Mouse (Mus musculus) liver, embryonic 11.5 days (tissue): ENCODE data around the gene Bloc1s4. TPM values are rescaled to one million over a fixed set of nuclear protein-coding genes. Genes with fewer than 3 reads are reported as not detected.
A peak's percentile ranks its signal among the peaks of the same experiment; 100 is the strongest.

Experiments used
- ATAC-seq: fragments of 200-750 bp; cut with Nextera tagmentation; replicated peaks from 2 replicates; pipeline ENCODE4 v1.8.0; 2017; ENCODE audit warnings: moderate number of reproducible peaks, mild to moderate bottlenecking, moderate TSS enrichment, moderate library complexity; ENCODE audit not compliant: low FRiP score
- DNase-seq: peaks from one replicate; pipeline ENCODE4 v3.0.0-alpha.2; 2017; ENCODE audit warnings: low spot score
- H3K27ac ChIP-seq: fragments of 300-500 bp; sonication (generic); 2 replicates; pipeline ENCODE4 v1.5.1; 2014; ENCODE audit warnings: mild to moderate bottlenecking, low read depth, low read length, control low read depth
- H3K27me3 ChIP-seq: fragments of 300-500 bp; sonication (generic); replicated peaks from 2 replicates; pipeline ENCODE4 v1.6.1; 2014; ENCODE audit warnings: low read length, mixed read lengths; ENCODE audit not compliant: control insufficient read depth, insufficient read depth
- H3K36me3 ChIP-seq: fragments of 300-500 bp; sonication (generic); 2 replicates; pipeline ENCODE4 v1.6.1; 2014; ENCODE audit warnings: mild to moderate bottlenecking, low read length, moderate library complexity, mixed read lengths; ENCODE audit not compliant: control insufficient read depth, insufficient read depth
- H3K4me1 ChIP-seq: fragments of 300-500 bp; sonication (generic); replicated peaks from 2 replicates; pipeline ENCODE4 v1.6.1; 2014; ENCODE audit warnings: low read length, mixed read lengths; ENCODE audit not compliant: control insufficient read depth, insufficient read depth
- H3K4me2 ChIP-seq: fragments of 300-500 bp; sonication (generic); 2 replicates; pipeline ENCODE4 v1.6.1; 2014; ENCODE audit warnings: mild to moderate bottlenecking, control low read depth, moderate library complexity
- H3K4me3 ChIP-seq: fragments of 300-500 bp; sonication (generic); 2 replicates; pipeline ENCODE4 v1.5.1; 2014; ENCODE audit warnings: low read depth, low read length, control low read depth
- H3K9ac ChIP-seq: fragments of 300-500 bp; sonication (generic); 2 replicates; pipeline ENCODE4 v1.6.1; 2014; ENCODE audit warnings: low read depth, low read length, control low read depth
- H3K9me3 ChIP-seq: fragments of 300-500 bp; sonication (generic); 2 replicates; pipeline ENCODE4 v1.6.1; 2016; ENCODE audit warnings: low read length, inconsistent platforms, mixed read lengths; ENCODE audit not compliant: control insufficient read depth
- WGBS: fragments of 180-500 bp; shearing (Covaris S2); extraction: QIAGEN DNeasy Blood & Tissue Kit; methylation state at CpG from one replicate; pipeline ENCODE4 v1.1.7; 2014; 5-methylcytosine and 5-hydroxymethylcytosine counted together
- polyA plus RNA-seq: library from polyadenylated mRNA; unstranded; fragments of >200 nt; fragmentation: Nextera tagmentation; extraction: Ambion mirVana; gene quantifications from 2 replicates; pipeline ENCODE4 v1.2.1, GENCODE M21; 2014

Gene Bloc1s4
- polyA plus RNA-seq, 1 experiment from 2014 or later = 29.1 TPM

DNA sequence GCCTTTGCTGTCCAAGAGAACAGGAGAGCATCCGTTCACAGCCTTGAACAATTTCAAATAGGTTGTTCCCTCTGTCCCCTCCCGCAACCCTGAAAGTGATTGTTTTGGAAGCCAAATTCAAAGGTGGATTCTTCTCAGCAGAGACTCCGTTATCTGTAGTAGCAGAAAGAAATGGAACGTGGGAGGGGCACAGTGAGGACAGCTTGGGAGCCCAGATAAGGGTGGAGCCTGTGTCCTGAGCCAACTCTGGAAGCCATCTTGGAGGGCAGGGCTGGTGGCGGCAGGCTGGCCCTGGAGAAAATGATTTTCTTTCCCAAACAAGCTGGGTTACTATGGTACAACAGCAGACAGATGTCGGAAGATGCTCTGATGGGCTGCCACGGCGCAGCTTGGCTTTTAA is 12.4 kb downstream of the Bloc1s4 start:
- peak overlapping the region; percentile 48 for H3K4me2 ChIP-seq
- H3K9me3 ChIP-seq = no peaks in the 10 kb centered on the region
- ATAC-seq (peak; percentile 89), DNase-seq (no peak)
- H3K27me3 ChIP-seq = peaks cover 6% of the 10 kb centered on the region; the same call in 1 of the 2 replicates
- H3K4me3 ChIP-seq = no peak overlapping the region
- WGBS = 47% methylated on average over 8 of the region's 8 CpGs
- H3K36me3 ChIP-seq = no peaks in the 10 kb centered on the region
- peaks cover 48% of the 10 kb centered on the region for H3K4me1 ChIP-seq
- no peak overlapping the region for H3K27ac ChIP-seq
- no peak overlapping the region for H3K9ac ChIP-seq

DNA sequence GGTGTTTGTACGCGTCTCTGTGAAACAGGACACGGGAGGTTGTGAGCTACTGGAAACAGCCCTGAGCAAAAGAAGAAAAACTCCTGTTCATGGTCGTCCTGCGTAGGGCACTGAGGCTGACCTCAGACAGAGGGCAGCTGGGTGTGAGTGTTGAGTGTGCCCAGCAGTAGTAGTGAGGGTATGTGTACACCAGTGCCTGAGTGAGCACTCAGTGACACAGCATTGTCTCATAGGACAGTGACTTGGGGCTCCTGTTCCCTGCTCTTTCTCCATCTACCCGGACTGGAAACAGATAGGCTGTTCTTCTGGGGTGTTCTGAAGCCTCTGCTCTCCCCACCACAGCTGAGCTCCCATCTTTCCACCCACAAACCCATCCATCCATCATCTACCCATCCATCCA is 13.3 kb downstream of the Bloc1s4 start:
- no peak overlapping the region for H3K4me3 ChIP-seq
- DNase-seq (no peak), ATAC-seq (no peak)
- H3K36me3 ChIP-seq = no peaks in the 10 kb centered on the region
- H3K9ac ChIP-seq = no peak overlapping the region
- WGBS = 85% methylated on average over 6 of the region's 6 CpGs
- no peak overlapping the region; the same call in 1 of the 2 replicates for H3K4me2 ChIP-seq
- H3K27ac ChIP-seq = no peak overlapping the region
- H3K4me1 ChIP-seq = peaks cover 48% of the 10 kb centered on the region
- peaks cover 4% of the 10 kb centered on the region; the same call in 1 of the 2 replicates for H3K27me3 ChIP-seq
- H3K9me3 ChIP-seq = no peaks in the 10 kb centered on the region

DNA sequence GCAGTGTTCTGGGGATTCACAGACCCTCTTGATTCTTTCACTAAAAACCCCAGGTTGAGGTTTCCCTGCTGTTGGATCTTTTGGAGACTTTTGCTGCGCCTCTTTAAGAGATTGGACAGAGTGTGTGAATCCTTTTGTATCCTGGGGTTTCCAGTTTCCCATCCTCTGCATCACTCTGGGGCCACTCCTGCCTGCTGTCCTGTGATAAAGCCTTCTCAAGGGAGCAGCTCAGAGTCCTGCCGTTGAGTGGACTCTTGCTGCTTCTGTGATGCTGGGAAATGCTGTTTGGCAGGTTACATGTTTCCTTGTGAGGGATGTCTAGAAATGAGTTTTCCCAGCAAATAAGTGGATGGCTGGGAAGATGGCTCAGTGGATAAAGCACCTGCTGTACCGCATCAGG is 15.0 kb downstream of the Bloc1s4 start:
- peak overlapping the region; percentile 27; the same call in 1 of the 2 replicates for H3K4me2 ChIP-seq
- no peak for DNase-seq

DNA sequence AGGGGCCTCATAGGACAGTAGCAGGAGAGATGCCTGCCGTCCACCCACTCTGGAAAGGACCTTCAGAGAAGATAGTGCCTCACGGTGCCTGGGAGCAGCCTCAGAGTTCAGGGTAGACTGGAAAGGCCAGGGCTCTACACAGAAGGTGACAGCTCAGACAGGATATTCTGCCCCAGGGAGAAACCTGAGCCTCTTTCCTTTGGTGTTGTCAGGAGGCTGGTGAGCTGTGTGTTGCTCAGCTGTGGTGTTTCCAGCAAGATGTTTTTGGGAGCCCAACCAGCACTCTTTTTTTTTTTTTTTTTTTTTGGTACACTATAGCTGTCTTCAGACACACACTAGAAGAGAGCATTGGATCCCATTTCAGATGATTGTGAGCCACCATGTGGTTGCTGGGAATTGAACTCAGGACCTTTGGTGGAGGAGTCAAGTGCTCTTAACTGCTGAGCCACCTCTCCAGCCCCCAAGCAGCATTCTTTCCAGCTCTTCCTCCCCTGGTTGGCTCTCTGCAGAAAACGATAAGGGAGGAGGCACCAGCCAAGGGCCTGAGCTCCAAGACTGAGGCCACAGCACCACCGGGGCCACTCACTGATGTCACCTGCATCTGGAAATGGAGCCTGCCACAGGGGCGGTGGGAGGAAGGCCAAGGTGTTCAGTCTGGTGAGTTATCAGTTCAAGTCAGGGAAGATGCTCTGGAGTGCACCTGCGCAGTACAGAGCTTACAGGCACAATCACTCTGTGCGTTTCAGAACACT is 16.4 kb downstream of the Bloc1s4 start:
- Histone ChIP-seq H3K27ac (peak overlapping the region; percentile 11; the same call in 1 of the 2 replicates), H3K4me2 (no peak overlapping the region), H3K27me3 (peaks cover 4% of the 10 kb centered on the region; the same call in 1 of the 2 replicates), H3K9ac (no peak overlapping the region; the same call in 1 of the 2 replicates), H3K4me3 (no peak overlapping the region), H3K36me3 (no peaks in the 10 kb centered on the region), H3K9me3 (no peaks in the 10 kb centered on the region), H3K4me1 (peaks cover 31% of the 10 kb centered on the region)
- DNase-seq = no peak
- 63% methylated on average over 7 of the region's 7 CpGs for WGBS
- peak; percentile 66 for ATAC-seq

More for the DNA sequence above, 15.0 kb downstream of the Bloc1s4 start:
- no peak overlapping the region for H3K4me3 ChIP-seq
- H3K4me1 ChIP-seq = peaks cover 38% of the 10 kb centered on the region
- H3K9me3 ChIP-seq = no peaks in the 10 kb centered on the region
- WGBS = 61% methylated on average over 3 of the region's 3 CpGs
- peak overlapping the region; percentile 48; the same call in 1 of the 2 replicates for H3K27ac ChIP-seq
- no peak overlapping the region for H3K9ac ChIP-seq
- 0 out of 2 replicates have a peak, but pooled peaks have one; percentile 46 for ATAC-seq
- H3K36me3 ChIP-seq = no peaks in the 10 kb centered on the region
- peaks cover 4% of the 10 kb centered on the region; the same call in 1 of the 2 replicates for H3K27me3 ChIP-seq

DNA sequence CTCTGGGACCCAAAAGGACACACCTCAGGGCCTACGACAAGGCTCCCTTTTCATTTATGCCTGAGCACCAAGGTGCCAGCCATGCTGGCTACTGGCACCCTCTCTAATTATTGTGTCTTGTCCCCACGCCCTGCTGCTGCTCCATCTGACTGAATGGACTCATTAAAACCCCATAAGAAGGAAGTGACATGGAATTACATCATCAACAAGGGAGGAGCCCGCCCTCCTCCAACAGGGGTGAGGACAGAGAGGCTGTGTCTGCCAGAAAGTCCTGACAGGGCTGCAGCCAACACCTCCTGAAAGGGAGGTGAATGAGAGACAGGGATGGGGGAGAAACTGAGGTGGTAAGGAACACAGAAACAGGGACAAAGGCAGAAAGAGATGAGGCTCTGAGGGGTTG is 17.8 kb downstream of the Bloc1s4 start:
- H3K36me3 ChIP-seq = no peaks in the 10 kb centered on the region
- H3K27ac ChIP-seq = no peak overlapping the region
- H3K4me3 ChIP-seq = no peak overlapping the region
- H3K27me3 ChIP-seq = peaks cover 4% of the 10 kb centered on the region; the same call in 1 of the 2 replicates
- H3K4me1 ChIP-seq = peaks cover 28% of the 10 kb centered on the region
- ATAC-seq (no peak), DNase-seq (no peak)
- no peaks in the 10 kb centered on the region for H3K9me3 ChIP-seq
- H3K9ac ChIP-seq = no peak overlapping the region
- H3K4me2 ChIP-seq = no peak overlapping the region
- WGBS = 72% methylated on average over 3 of the region's 3 CpGs

DNA sequence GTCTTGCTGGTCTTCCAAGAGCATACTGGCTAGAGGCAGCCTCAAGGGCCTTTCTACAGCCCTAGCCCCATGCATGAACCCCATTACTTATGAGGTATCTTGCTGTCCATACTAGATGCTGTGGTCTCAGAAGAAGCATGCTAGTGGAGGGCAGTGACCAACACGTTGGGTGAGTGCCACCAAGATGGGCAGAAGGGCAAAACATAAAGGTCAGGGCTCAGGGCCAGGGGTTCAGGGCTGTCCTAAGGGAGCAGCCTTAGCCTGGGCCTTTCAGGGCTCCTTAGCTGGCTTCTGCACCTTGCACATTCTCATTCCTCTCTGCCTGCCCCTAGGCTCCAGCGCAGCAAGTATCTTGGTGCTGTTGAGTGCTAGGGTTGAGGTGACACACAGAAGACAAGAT is 18.5 kb downstream of the Bloc1s4 start:
- Histone ChIP-seq H3K27me3 (no peaks in the 10 kb centered on the region; the same call in 1 of the 2 replicates), H3K4me3 (no peak overlapping the region), H3K27ac (no peak overlapping the region), H3K36me3 (no peaks in the 10 kb centered on the region), H3K9ac (no peak overlapping the region), H3K4me1 (peaks cover 21% of the 10 kb centered on the region), H3K9me3 (no peaks in the 10 kb centered on the region), H3K4me2 (no peak overlapping the region)
- ATAC-seq (no peak), DNase-seq (no peak)
- 89% methylated on average over 2 of the region's 2 CpGs for WGBS

DNA sequence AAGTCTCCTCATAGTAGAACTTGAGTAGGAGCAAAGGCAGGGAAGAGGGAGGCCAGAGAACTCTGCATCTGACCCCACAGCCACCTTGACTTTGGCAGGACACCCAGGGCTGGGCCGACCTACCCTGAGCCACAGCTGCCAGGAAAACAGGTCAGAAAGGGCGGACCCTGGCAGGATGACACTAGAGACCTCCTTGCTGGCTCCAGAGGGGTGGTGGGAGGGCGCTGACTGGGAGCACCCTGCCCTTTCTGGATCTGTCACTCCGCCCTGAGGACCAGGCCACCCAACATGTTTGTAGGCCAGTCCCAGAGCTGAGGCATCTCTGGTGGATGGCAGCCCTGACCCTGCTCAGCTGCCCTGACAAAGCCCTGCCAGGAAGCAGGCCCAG is 19.4 kb downstream of the Bloc1s4 start:
- no peaks in the 10 kb centered on the region; the same call in 1 of the 2 replicates for H3K27me3 ChIP-seq
- H3K4me3 ChIP-seq = no peak overlapping the region
- ATAC-seq = no peak
- H3K36me3 ChIP-seq = no peaks in the 10 kb centered on the region
- DNase-seq = no peak
- no peak overlapping the region for H3K27ac ChIP-seq
- no peak overlapping the region for H3K9ac ChIP-seq
- no peak overlapping the region for H3K4me2 ChIP-seq
- 79% methylated on average over 4 of the region's 4 CpGs for WGBS
- H3K9me3 ChIP-seq = no peaks in the 10 kb centered on the region
- peaks cover 20% of the 10 kb centered on the region for H3K4me1 ChIP-seq

DNA sequence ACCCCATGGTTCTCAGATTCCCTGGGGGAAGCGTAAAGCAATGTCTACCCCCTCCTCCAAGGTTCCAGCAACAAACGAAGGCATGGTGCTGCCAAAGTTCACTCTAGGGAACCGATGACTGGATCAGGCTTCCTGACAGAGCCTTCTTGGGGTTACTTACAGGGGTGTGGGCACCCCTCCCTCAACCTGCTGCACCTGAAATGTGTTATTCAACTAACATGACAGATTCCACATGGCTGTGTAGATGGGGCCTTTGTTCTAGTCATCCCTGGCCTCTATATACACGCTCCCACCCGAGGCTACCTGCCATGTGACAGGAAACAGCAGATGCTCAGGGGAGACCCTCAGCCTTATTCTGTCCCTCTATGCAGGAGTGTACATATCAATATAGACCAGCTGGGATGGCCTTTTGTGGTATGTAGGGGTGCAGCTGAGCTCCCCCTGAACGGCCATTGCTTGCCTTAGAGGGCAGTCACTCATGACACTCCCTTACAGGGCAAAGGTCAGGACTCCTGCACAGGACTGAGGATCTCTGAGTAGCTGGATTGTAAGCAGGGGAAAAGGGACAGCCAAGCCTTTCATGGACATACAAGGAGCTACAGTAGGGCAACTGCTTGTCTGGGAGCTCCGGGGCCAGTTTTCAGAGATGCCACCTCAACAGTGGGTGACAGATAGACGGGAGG is 19.9 kb downstream of the Bloc1s4 start:
- Histone ChIP-seq H3K4me1 (peaks cover 21% of the 10 kb centered on the region), H3K27me3 (no peaks in the 10 kb centered on the region; the same call in 1 of the 2 replicates), H3K4me2 (no peak overlapping the region), H3K27ac (no peak overlapping the region), H3K4me3 (no peak overlapping the region), H3K36me3 (no peaks in the 10 kb centered on the region), H3K9ac (no peak overlapping the region), H3K9me3 (no peaks in the 10 kb centered on the region)
- WGBS = 80% methylated on average over 8 of the region's 8 CpGs
- no peak for ATAC-seq
- no peak for DNase-seq
